Mouse (Mus musculus) gastrocnemius, postnatal 36 days (tissue): ENCODE measurements around the gene B3gnt2. TPM values are rescaled to one million over a fixed set of nuclear protein-coding genes. Genes with fewer than 3 reads are reported as not detected.

Source experiments
- DNase-seq, 2 experiments: peaks; one replicate each; pipeline ENCODE4 v3.0.0; 2022
- intact Hi-C: fragments of 180-260 bp; cut with DNase I; formaldehyde crosslinking; loops from one replicate; pipeline ENCODE4 v1.15.1; 2025
- total RNA-seq, 2 experiments: library from RNA; stranded (reverse); gene quantifications; 2 replicates each; pipeline ENCODE4 v1.2.3; 2021

B3gnt2 gene
- total RNA-seq, 2 experiments from 2014 or later, result 1.2 to 5.8 TPM

DNA sequence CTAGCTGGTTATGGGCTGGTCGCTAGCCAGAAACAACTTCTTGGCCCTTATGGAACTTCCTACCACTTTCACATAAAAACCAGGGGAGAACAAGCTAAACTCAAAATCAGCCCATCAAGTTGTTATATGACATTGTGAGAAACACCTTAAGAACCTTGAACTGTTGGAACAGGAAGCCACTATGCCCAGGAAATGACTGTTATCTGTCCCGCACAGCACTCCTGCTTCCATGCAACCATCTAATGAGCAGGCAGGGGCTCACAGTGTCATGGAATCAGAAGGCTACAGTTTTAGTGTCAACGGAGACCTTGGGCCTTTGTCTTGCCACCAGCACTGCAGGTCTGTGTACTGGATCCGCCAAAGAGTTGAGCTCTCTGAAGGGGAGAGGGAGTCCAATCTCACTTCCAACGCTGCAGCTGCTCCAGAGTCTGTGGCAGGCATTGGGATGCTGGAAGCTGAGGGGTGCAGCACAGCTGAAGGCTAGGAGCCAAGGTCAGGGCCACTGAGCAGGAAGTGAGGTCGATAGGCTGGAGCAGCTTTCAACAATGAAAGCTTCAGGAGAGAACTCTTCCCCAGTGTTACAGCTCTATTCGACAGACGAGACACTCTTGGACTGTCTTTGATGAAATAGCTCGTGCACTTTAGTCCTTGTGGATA is 36.6 kb downstream of the B3gnt2 start:
- DNase-seq, result no peak

DNA sequence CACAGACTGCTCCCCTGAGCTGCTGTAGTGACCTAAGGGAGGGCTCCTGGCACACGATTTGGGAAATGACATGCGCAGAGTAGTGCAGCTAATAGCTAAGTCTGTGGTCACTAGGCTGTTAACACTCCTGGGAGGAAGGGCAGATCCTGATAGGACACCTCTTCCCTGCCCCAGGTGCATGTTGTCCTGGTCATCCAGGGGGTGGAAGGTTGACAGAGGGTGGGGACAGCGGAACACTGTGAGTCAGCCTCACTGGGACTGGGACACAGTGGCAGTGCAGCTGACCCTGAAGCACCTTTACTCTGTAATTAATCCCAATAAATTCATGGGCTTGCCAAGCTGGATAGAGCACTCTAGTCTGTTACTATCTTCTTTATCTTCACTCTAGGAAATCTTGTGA is 39.5 kb downstream of the B3gnt2 start:
- intact Hi-C loops, result no loop called here
- no peak for DNase-seq

More for the DNA sequence above, 36.6 kb downstream of the B3gnt2 start:
- intact Hi-C loops, result no loop called here

DNA sequence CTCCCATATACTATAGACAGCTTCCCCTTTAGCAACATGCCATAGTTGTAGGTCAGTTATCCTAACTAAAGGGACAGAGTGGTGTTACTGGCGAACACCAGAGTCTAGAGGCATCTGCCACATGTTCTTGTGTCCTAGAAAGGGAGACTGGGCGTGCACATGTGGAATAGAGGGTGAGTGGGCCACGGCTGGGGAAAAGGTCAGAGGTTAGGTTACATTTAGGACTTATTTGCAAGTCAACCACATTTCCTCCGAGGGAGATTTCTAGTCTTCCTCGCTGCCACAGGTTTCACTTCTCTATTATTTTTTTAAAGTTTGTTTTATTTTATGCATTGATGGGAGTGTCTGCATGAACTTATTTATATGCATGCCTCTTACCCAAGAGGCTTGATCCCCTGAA is 42.4 kb downstream of the B3gnt2 start:
- intact Hi-C loops, result no loop called here

DNA sequence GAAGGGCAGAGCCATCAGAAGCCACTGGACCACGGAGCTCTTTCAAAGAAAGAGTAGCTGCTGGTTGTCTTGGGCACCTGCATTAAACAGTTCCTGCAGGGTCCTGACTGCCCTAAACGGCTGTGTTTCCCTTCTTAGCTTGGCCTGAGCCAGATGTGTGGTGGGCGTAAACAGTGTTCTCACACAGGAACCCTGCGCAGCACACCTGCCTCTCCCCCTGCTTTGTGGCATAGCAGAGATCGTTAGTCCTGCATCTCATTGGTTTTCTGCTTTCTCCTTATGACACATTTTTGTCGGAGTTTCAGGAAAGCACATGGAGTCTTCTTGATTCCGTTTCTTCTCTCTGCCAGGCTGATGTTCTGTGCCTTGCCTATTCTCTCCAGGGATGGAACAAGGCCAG is 44.9 kb downstream of the B3gnt2 start:
- intact Hi-C loops, result no loop called here
- DNase-seq, result no peak

More for the DNA sequence above, 42.4 kb downstream of the B3gnt2 start:
- DNase-seq, result no peak

DNA sequence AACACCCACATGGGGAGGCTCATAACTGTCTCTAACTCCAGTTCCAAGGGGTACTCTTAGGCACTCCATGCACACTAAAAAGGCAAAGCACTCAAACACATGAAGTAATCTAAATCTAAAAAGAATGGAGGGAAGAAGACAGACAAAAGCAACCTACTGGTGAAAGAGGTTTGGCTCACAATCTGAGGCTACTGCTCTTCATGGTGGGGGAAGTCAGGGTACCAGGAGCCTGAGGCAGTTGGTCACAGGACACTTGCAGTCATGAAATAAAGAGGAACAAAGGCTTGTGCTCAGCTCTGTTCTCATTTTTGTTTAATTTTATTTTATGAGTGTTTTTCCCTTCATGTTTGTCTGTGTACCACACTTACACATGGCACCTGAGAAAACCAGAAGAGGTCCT is 45.6 kb downstream of the B3gnt2 start:
- intact Hi-C loops, result no loop called here
- no peak for DNase-seq

DNA sequence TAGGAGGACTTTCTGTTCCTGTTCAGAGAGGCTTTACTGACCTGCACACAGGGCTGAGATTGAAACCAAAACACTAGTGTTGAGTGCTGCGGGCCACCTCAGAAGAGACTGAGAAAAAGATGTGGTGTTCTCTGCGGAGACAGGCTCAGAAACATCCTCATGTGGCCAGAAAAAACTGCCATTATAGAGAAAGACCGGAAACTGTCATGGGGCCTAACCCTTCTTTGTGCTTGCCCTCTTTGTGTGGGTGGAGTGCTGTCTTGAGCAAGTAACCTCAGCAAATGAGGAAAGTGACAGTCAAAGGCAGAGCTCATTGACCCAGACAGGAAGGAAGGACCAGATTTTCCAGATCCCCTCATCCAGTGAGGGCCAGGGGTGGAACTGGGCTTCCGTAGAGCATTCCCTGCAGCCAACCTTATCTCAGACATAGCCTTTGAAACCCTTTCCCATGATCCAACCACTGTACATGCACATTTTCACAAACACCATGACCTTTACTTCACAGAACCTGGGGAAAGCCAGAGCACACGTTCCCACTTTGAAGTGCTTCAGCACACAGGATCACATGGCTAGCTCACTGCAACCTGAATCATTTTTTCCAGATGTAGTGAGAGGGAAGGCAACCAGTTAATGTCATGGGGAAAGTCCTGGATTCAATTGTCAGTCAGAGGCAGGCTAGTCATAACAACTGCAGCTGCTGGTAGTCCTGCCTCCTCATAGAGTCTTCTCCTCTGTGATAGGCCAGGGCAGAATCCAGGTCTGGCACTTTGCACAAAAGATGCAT is 46.6 kb downstream of the B3gnt2 start:
- intact Hi-C loops, result no loop called here
- no peak for DNase-seq

DNA sequence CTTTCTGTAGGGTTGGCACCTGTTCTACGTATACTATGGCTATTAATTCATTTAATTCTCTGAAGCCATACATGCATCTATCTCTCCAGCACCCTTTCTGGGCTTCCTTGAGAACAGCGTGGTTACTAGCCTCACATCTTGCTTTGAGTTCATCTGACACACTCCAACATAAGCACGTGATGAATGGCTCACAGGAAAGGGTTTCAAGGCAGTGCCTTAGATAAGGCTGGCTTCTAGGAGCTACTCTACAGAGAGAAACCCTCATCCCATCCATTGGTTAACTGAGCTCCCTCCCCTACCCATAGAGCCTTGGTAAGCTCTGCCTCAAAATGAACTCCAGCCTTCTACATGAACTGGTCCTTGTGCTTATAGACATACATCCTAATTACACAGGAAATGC is 47.3 kb downstream of the B3gnt2 start:
- DNase-seq, result no peak
- intact Hi-C loops, result no loop called here

DNA sequence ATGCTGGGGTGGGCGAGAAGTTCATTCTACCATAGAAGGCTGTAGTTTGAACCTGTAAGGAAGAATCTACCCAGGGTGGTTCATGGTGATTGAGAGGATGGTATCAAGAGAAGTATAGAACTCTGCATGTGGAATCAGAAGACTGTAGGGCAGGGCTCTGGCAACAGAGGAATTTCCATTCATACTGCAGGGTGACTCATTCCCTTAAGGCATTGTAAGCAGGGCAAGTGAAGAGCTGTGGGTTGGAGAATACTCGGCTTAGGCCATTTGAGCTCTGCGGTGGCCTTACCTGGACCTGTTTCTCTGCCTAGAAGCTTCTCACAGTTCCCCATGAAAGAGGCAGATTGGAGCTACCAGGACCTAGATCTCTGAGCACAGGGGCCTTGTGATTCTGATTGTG is 49.3 kb downstream of the B3gnt2 start:
- DNase-seq, result no peak

DNA sequence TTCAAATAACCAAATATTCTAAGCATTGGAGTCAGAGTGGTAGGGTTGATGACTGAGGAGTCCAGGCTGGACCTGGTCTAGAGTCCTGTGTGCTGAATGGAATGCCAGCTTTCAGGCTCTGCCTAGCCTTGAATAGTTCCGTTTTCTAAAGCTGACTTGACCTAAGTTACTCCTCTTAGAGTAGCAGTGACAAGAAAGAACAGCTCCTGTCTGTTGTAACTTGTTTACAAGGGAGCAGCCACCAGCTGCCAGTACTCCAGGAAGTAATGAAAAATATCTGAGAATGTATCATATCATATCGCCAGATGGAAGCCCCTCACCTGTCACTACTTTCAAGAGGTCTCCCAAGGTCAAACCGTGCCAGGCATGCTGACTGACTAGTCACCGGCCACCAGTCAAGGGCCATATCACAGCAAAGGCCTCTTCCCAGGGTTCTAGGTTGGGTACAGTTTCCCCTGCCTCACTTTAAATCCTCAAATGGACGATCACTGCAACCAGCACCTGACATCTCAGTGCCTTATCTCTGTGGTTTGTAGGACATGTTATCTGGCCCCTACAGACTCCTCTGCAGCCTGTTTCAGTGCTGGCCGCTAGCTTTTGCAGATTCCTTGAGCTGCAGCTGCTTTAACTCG is 51.2 kb downstream of the B3gnt2 start:
- intact Hi-C loops, result loop anchor here (5.0 kb wide), 1 partner anchor 358 kb away; no protein-coding TSS in a partner anchor
- DNase-seq, result no peak

More for the DNA sequence above, 49.3 kb downstream of the B3gnt2 start:
- intact Hi-C loops, result no loop called here

DNA sequence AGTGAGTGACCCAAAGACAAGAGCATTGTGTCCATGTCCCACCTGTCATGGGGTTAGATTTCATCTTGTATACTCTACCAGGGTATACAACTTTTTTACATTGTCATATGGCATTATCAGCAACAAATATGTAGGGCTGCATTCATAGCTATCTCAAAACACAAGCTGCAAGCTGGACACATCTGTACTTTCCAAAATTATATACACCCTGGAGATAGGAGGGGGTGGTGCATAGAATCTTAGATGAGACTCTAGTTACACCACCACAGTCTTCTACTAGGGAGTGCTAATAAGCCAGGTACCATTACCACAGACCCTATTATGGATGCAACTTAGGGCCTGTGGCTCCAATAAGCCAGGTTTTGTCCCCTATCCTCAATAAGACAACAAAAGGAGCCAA is 52.7 kb downstream of the B3gnt2 start:
- intact Hi-C loops, result loop anchor here (5.0 kb wide), 1 partner anchor 359 kb away; no protein-coding TSS in a partner anchor
- no peak for DNase-seq

DNA sequence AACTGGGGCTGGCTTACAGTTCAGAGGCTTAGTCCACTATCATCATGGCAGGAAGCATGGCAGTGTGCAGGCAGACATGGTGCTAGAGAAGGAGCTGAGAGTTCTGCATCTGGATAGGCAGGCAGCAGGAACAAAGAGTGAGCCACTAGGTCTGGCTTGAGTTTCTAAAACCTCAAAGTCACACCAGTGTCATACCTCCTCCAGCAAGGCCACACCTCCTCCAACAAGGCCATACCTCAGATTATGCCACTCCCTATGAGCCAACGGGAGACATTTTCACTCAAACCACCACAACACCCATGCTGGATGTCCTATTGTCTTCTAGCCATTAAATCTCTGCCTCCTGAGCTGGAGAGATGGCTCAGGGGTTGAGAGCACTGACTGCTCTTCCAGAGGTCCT is 55.6 kb downstream of the B3gnt2 start:
- intact Hi-C loops, result loop anchor here (5.0 kb wide), 1 partner anchor 362 kb away; no protein-coding TSS in a partner anchor
- DNase-seq, result no peak

DNA sequence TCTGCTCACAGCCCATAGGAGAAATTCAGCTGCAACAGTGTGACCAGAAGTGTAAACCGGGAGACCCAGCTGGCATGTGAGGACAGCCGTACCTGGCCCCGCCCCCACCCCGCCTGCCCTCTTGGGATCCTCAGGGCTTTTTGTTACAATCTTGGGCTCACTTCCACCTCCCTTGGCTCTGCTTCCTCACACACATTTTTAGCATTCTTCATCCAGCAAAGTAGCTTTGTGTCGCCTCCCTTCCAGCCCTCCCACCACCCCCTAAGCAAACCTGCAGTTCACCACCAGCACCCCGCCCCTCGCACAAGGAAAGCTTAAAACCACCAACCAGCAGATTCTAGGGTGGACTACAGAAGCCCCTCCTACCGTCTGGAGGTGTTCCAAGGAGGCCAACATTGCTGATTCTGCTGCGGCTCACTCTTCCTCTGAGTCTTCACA is 60.8 kb downstream of the B3gnt2 start:
- intact Hi-C loops, result no loop called here
- no peak for DNase-seq

DNA sequence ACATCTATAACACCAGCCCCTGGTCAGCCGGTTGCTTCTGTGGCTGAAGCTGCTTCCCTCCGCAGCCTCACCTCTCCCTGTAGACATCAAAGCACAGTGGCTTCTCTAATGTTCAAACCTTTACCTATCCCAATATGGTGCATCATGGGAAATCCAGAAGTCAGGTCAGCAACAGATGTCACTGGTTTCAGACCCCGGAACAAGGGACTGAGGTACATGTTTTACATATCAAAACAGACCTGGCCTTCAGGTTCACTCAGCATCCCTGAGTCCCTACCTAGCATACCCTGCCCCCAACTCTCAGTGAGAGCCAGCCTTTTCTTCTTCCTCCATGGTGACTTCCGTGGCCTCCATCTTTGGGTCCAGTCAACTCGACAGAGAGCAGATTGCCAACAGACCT is 61.8 kb downstream of the B3gnt2 start:
- intact Hi-C loops, result no loop called here
- DNase-seq, result no peak

DNA sequence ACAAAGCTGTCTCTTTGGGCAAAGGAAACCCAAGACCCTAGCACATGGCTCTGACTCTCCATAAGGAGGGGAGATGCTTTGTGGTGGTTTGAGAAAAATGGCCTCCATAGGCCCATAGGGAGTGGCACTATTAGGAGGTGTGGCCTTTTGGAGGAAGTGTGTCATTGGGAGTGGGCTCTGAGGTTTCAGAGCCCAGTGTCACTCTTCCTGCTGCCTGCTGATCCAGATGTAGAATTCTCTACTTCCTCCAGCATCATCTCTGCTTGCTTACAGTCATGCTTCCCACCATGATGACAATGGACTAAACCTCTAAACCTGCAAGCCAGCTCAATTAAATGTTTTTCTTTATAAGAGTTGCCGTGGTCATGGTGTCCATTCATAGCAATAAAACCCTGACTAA is 66.0 kb downstream of the B3gnt2 start:
- no peak for DNase-seq
- intact Hi-C loops, result no loop called here

DNA sequence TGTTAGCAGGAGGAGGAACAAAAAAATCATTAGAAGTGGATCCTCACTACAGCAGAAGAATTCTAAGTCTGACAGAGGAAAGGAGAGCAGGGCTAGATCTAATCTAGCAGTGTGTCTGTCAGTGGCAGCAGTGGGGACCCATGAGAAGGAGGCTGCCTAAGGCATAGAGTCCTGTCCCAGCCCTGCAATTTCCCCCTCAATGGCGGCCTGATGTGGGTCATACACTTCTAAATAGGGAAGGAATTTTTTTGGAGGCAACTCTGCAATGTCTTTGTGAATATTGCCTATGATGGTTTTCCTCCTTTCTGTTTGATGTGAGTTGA is 66.9 kb downstream of the B3gnt2 start:
- DNase-seq, result no peak
- intact Hi-C loops, result no loop called here

DNA sequence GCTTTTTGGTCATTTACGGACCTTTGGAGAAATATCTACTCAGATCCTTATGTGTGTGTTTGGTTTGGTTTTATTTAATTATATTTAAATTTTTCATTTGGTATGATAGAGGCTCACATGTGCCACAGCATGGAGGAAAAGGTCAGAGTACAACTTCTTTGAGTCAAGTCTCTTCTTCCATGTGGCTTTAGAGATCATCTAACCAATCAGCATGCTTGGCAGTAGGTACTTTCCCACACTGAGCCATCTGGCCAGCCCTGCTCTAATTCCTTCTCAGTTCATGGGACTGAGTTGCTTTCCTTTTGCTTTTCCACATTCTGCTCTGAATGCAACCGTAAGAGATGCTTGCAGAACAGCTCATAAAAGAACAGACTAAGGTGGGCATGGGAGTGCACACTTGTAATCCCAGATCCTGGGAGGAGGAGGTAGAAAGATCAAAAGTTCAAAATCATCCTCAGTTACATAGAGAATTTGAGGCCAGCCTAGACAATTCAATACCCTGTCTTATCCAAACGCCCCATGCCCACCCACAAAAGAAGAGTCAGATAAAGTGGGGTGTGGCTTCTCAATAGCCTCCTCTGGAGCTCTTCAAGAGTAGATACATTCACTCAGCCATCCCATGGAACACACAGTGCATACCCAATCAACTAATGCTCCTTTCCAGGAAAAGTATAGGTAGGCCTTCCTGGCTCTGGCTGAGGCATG is 67.4 kb downstream of the B3gnt2 start:
- intact Hi-C loops, result no loop called here
- DNase-seq, result no peak

DNA sequence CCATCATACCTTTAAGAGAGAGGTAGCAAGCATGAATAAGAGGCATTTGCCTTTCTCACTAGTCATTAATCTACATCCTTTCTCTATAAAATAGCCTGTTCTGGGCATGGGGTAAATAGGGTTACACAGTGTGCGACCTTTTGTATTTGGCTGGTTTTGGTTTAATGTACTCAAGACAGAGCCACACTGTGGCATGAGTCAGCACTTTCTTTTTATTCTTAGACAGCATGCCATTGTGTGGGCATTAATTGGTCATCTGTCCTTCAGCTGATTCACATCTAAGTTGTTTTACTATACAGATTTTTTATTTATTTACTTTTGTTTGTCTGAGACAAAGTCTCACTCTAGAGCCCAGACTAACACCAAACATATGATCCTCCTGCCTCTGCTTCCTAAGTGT is 68.6 kb downstream of the B3gnt2 start:
- DNase-seq, result no peak
- intact Hi-C loops, result no loop called here

DNA sequence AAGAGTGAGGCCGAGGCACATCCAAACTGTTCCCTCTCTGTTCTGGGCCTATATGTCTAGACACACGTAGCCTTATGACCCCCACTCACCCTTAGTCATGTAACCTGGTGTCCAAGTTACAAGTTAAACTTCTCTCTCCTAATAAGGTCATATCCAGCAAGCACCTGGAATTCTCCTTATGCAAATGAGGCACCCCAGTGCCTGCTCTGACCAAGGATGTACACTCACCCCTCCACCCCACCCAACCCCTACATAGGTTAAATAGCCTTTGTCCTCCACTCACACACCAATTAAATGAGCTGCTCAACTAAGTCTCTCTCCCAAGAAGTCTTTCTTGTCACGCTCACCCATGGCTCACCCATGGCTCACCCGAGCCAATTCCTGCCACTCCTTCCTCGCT is 69.0 kb downstream of the B3gnt2 start:
- no peak for DNase-seq
- intact Hi-C loops, result no loop called here

DNA sequence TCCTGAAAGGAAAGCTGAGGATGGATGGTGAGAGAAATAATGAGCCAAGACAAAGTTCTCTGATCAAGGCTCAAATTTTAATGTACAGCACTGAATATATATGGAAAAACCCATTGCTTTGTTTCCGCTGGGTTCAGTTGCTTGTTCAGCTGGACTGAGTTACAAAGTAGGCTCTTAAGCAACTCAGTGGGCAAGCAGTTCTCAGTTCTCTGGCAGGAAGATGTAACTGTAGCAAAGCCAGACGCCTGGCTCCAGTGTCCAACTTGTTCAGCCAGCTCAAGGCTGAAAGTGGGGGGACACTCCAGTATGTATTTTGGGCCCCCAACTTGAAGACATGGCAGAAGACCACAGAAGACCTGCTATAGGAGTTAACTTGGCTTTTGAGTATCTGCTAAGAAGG is 72.9 kb downstream of the B3gnt2 start:
- intact Hi-C loops, result no loop called here
- DNase-seq, result no peak

DNA sequence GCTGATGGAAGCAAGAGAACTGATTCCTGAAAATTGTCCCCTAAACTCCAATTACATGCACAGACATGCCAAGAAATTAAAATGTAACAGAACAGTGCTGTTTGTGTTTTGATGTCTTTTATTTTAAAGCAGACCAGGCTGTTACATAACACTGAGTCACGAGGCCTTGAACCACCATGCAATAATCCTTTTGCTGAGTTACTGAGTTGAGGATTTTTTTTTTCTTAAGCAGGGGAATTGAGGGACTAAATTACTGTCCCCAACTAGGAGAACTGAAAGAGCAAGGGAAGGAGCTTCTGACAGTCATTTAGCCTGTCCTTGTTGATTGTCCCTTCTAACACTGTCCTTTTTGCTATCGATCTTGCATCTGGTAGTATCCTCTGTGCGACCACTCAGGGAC is 76.3 kb downstream of the B3gnt2 start:
- no peak for DNase-seq
- intact Hi-C loops, result no loop called here

DNA sequence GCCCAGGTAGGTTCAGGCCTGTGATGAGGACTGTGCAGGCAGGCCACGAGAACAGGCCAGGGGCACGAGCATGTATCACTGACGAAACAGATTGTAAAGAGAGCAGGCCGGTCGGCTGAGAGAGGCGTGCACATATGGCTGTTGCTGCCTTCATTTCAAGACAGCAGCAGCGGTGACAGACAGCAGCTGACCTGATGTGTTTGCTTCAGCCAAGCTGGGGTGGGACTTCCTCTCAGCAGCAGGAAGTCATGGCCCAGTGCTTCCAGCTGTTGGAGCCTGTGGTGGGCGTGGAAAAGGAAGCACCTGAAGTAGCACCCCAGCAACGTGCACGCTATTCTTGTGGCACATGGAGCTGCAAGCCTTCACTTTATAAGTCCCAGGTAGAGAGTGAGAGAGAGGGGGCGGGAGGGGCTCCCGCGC is 78.0 kb downstream of the B3gnt2 start:
- intact Hi-C loops, result no loop called here
- no peak for DNase-seq
